Mouse (Mus musculus): ENCODE data around the gene Lbx2. TPM values are rescaled to one million over a fixed set of nuclear protein-coding genes. Genes with fewer than 3 reads are reported as not detected.

Gene Lbx2
- polyA plus RNA-seq, 1 experiment from 2014 or later: 8.3 TPM

DNA sequence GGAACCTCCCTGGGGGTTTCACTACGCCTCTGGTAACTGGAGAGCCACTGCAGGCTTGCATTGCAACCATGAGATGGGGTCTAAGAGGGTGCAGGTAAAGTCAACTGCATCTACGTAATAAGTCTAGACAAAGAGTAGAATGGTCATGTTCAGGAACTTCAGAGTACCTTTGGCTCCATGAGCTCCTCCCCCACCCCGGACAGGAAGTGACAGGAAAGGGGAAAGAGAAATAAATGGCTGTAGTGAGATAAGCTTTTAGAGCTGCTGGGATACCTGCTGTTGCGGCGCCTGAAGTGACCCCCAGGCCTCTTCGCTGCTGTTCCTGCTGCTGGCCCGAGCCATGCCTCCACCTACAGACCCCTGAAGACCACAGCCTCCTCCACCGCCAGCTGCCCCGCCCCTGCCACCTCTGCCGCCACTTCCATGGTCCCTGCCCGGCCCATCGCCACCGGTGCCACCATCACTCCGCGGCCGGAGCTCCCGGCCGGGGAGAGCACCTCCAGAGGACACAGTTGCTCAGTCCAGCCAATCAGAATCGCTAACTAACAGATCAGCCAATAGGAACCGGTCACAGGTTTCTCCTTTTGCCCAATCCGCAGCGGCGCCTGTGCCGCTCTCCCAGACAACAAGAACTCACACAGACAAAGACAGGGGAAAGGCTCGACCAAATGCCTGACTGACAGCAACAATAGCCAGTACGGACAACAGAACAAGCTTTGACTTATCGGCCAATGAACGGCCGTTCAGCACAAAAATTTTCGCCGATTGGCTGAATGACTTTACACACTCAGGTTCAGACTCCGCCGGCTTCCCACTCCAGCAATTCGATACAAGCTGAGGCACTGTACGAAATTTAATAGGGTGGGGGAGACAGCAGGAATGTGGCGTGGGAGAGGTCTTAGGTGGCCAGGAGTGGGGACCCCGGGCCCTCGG lies 35.0 kb downstream of the Lbx2 start, which contains the start of gene Wbp1:
Gene Wbp1, minus strand, starts transcription at position 630 of the 933 bp plus-strand sequence.
- Histone ChIP-seq H3K4me2 (replicated peaks; ENCODE audit: low read depth, low read length) (peak within 1 kb of the TSS; percentile 75), H3K27me3 (ENCODE audit: control insufficient read depth, insufficient read depth, low read length) (no peaks in the 10 kb centered on the region), H3K27ac (ENCODE audit: low read depth, low read length) (peak within 1 kb of the TSS; percentile 98), H3K9ac (ENCODE audit: low read depth, low read length) (peak within 1 kb of the TSS; percentile 77), H3K4me1 (ENCODE audit: control insufficient read depth, insufficient read depth, low read length) (peaks cover 42% of the 10 kb centered on the region), H3K9me3 (ENCODE audit: control insufficient read depth, low read length) (no peaks in the 10 kb centered on the region), H3K36me3 (ENCODE audit: control insufficient read depth, insufficient read depth, low read length) (peaks cover 32% of the 10 kb centered on the region), H3K4me3 (ENCODE audit: low read length) (peak within 1 kb of the TSS; percentile 70)
- WGBS: under 1% methylated on average over 38 of the region's 38 CpGs
- ATAC-seq (ENCODE audit: low FRiP score, low TSS enrichment): peak; percentile 93

DNA sequence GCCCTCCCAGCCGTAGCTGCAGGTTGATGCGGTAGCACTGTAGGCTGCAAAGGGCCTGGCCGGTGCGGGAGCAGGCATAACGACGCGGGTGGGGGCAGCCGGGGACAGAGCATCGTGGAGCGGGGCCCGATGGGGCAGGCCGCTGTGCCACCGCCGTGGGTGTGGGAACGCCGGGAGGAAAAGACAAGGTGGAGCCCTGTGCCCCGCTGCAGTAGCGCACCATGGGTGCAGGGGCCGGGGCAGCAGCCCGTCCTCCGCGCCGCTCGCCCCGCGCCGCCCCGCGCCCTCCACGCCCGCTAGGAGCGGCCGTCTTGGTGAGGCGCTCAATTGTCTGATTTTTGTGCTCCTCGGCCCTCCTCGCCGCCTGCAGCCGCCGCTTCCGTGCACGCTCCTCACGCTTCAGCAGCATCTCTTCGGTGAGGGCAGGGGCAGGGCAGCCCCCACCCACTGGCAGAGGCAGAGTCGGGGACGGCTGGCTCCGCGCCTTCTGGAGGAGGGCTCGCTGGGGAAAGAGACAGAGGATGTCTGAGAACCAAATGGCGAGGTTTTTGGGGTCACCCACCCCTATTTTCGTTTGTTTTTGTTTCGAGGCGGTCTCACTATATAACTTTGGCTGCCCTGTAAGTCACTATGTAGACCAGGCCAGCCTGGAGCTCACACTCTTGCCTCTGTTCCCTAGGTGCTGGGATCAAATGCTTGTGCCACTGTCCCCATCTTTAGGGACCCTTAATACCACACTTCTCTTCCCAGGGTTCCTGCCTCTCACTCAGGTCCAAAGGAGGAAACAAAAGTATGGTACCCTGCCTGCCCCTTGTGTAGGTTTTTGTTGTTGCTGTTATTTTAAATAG lies 35.9 kb downstream of the Lbx2 start:
- under 1% methylated on average over 40 of the region's 52 CpGs for WGBS
- peak overlapping the region; percentile 77 for H3K9ac ChIP-seq (ENCODE audit: low read depth, low read length)
- peaks cover 27% of the 10 kb centered on the region for H3K36me3 ChIP-seq (ENCODE audit: control insufficient read depth, insufficient read depth, low read length)
- peak; percentile 17 for ATAC-seq (ENCODE audit: low FRiP score, low TSS enrichment)
- H3K27me3 ChIP-seq (ENCODE audit: control insufficient read depth, insufficient read depth, low read length): no peaks in the 10 kb centered on the region
- H3K4me2 ChIP-seq (replicated peaks; ENCODE audit: low read depth, low read length): peak overlapping the region; percentile 75
- peak overlapping the region; percentile 65 for H3K4me3 ChIP-seq (ENCODE audit: low read length)
- peak overlapping the region; percentile 98 for H3K27ac ChIP-seq (ENCODE audit: low read depth, low read length)
- H3K9me3 ChIP-seq (ENCODE audit: control insufficient read depth, low read length): no peaks in the 10 kb centered on the region
- peaks cover 34% of the 10 kb centered on the region for H3K4me1 ChIP-seq (ENCODE audit: control insufficient read depth, insufficient read depth, low read length)

DNA sequence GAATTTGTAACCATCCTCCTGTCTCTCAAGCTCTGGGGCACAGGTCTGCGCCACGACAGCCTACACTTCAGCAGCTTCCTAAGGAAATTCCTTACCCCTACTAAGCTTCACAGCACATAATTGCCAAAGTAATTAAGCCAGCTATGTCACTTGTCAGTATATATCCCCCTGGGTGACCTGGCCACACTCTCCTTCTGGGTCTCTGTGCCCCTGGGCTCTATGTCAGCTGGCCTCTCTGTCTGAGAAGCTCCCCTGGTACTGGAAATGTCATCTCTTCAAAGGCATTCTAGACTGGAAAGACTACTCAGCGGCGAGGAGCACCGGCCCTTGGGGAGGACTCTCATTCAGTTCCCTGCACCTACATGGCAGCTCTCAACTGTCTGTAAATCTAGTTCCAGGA lies 36.8 kb downstream of the Lbx2 start:
- Histone ChIP-seq H3K9ac (ENCODE audit: low read depth, low read length) (peak overlapping the region; percentile 18; the same call in 1 of the 2 replicates), H3K4me3 (ENCODE audit: low read length) (peak overlapping the region; percentile 65; the same call in 1 of the 2 replicates), H3K4me1 (ENCODE audit: control insufficient read depth, insufficient read depth, low read length) (peaks cover 34% of the 10 kb centered on the region)

DNA sequence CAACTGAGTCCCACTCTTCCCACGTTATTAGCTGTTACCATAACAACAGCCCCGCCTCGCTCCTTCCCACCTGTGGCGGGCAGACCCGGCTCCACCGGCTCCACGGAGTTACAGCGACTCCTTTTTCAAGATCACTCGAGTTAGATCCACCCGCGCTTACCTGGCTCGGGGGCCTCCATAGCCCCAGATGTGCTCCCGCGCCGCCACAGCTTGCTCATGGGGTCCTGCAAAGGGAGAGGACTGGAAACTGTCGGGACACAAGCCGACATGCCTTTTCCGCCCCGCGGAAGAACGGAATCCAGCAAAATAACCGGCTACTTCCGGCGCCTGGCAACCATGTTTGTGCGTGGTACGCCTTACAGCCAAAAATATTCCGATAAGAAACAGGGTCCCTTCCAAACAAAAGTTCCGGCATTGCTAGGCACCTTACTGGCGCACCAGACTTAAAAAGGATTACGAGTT lies 38.7 kb downstream of the Lbx2 start:
- Histone ChIP-seq H3K9ac (ENCODE audit: low read depth, low read length) (peak overlapping the region; percentile 59), H3K36me3 (ENCODE audit: control insufficient read depth, insufficient read depth, low read length) (no peaks in the 10 kb centered on the region), H3K4me2 (replicated peaks; ENCODE audit: low read depth, low read length) (peak overlapping the region; percentile 78), H3K9me3 (ENCODE audit: control insufficient read depth, low read length) (no peaks in the 10 kb centered on the region), H3K27me3 (ENCODE audit: control insufficient read depth, insufficient read depth, low read length) (no peaks in the 10 kb centered on the region), H3K27ac (ENCODE audit: low read depth, low read length) (peak overlapping the region; percentile 43; the same call in 1 of the 2 replicates), H3K4me1 (ENCODE audit: control insufficient read depth, insufficient read depth, low read length) (peaks cover 25% of the 10 kb centered on the region), H3K4me3 (ENCODE audit: low read length) (peak overlapping the region; percentile 59)
- WGBS: under 1% methylated on average over 30 of the region's 30 CpGs
- no peak; the same call in 1 of the 2 replicates for ATAC-seq (ENCODE audit: low FRiP score, low TSS enrichment)

More for the DNA sequence above, 36.8 kb downstream of the Lbx2 start:
- Histone ChIP-seq H3K36me3 (ENCODE audit: control insufficient read depth, insufficient read depth, low read length) (peaks cover 18% of the 10 kb centered on the region; the same call in 1 of the 2 replicates), H3K27me3 (ENCODE audit: control insufficient read depth, insufficient read depth, low read length) (no peaks in the 10 kb centered on the region), H3K27ac (ENCODE audit: low read depth, low read length) (peak overlapping the region; percentile 98; the same call in 1 of the 2 replicates), H3K9me3 (ENCODE audit: control insufficient read depth, low read length) (no peaks in the 10 kb centered on the region), H3K4me2 (replicated peaks; ENCODE audit: low read depth, low read length) (peak overlapping the region; percentile 75)
- WGBS: 78% methylated on average over 5 of the region's 5 CpGs
- ATAC-seq (ENCODE audit: low FRiP score, low TSS enrichment): no peak

DNA sequence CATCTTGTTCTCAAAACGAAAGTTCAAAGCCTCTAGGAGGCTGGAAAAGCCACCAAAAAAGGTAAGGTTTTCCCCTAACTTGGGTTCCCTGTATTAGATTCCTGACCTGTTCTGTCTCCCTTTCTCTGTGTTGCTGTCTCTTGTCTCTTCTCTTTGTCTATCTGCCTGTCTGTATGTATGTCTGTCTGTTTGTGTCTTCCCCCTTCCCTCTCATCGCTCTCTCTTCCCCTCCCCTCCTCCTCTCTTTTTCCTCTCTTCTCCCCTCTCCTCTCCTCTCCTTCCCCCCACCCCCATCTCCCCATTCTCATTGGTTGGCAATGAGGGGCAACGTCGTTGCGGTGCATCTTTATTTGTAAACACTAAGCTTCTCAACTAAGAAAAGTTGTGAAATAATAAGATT lies 39.2 kb downstream of the Lbx2 start, which contains the start of gene Ino80b:
Gene Ino80b, minus strand, starts transcription at position 101 of the 400 bp plus-strand sequence.
- H3K9ac ChIP-seq (ENCODE audit: low read depth, low read length): peak within 1 kb of the TSS; percentile 59
- no peaks in the 10 kb centered on the region for H3K27me3 ChIP-seq (ENCODE audit: control insufficient read depth, insufficient read depth, low read length)
- H3K9me3 ChIP-seq (ENCODE audit: control insufficient read depth, low read length): no peaks in the 10 kb centered on the region
- H3K4me1 ChIP-seq (ENCODE audit: control insufficient read depth, insufficient read depth, low read length): peaks cover 20% of the 10 kb centered on the region
- H3K4me2 ChIP-seq (replicated peaks; ENCODE audit: low read depth, low read length): peak within 1 kb of the TSS; percentile 78
- no peak for ATAC-seq (ENCODE audit: low FRiP score, low TSS enrichment)
- peak within 1 kb of the TSS; percentile 43; the same call in 1 of the 2 replicates for H3K27ac ChIP-seq (ENCODE audit: low read depth, low read length)
- H3K36me3 ChIP-seq (ENCODE audit: control insufficient read depth, insufficient read depth, low read length): no peaks in the 10 kb centered on the region
- H3K4me3 ChIP-seq (ENCODE audit: low read length): peak within 1 kb of the TSS; percentile 59
- 27% methylated on average over 5 of the region's 5 CpGs for WGBS

DNA sequence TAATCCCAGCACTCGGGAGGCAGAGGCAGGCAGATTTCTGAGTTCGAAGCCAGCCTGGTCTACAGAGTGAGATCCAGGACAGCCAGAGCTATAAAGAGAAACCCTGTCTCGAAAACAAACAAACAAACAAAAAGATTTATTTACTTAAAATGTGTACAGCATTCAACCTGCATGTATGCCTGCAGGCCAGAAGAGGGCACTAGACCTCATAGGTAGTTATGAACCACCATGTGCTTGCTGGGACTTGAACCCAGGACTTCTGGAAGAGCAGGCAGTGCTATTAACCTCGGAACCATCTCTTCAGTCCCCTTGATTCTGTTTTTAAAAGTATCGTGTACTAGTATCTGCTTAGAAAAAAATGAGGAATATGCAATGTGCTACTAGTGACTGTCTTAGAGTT lies 41.3 kb downstream of the Lbx2 start:
- H3K27ac ChIP-seq (ENCODE audit: low read depth, low read length): no peak overlapping the region
- no peak overlapping the region for H3K9ac ChIP-seq (ENCODE audit: low read depth, low read length)
- no peak for ATAC-seq (ENCODE audit: low FRiP score, low TSS enrichment)
- no peaks in the 10 kb centered on the region for H3K27me3 ChIP-seq (ENCODE audit: control insufficient read depth, insufficient read depth, low read length)
- H3K4me2 ChIP-seq (replicated peaks; ENCODE audit: low read depth, low read length): no peak overlapping the region
- H3K36me3 ChIP-seq (ENCODE audit: control insufficient read depth, insufficient read depth, low read length): no peaks in the 10 kb centered on the region
- no peak overlapping the region for H3K4me3 ChIP-seq (ENCODE audit: low read length)
- no peaks in the 10 kb centered on the region for H3K9me3 ChIP-seq (ENCODE audit: control insufficient read depth, low read length)
- H3K4me1 ChIP-seq (ENCODE audit: control insufficient read depth, insufficient read depth, low read length): peaks cover 21% of the 10 kb centered on the region
- 94% methylated on average over 5 of the region's 5 CpGs for WGBS

DNA sequence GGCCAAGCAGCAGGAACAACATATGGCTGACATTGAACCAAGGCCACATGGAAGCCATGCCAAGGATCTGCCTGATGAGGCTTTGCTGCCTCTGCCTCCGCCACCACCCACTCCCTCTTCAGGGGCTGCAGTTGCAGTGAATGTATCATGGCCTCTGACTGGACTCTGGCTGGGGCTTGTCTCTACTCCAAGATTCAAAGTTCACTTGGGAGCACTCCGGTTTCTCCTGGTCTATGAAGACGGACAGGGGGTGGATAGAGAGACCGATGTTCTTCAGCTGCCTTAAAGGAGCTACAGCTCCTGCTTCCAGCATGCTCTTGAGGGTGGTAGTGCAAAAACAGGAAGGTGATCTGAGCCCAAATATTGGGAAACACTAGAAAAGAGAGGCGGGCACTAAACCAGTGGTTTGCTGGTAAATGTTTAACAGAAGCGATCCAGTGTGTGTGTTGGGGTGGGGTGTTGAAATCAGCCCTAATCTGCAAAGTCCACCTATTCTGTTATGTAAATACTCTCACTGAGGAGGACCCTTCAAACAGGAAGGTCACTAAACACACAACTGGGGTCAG lies 45.4 kb downstream of the Lbx2 start:
- WGBS: 60% methylated on average over 6 of the region's 6 CpGs
- Histone ChIP-seq H3K27me3 (ENCODE audit: control insufficient read depth, insufficient read depth, low read length) (no peaks in the 10 kb centered on the region), H3K4me2 (replicated peaks; ENCODE audit: low read depth, low read length) (no peak overlapping the region), H3K9ac (ENCODE audit: low read depth, low read length) (no peak overlapping the region), H3K4me3 (ENCODE audit: low read length) (no peak overlapping the region), H3K27ac (ENCODE audit: low read depth, low read length) (peak overlapping the region; percentile 69; the same call in 1 of the 2 replicates), H3K4me1 (ENCODE audit: control insufficient read depth, insufficient read depth, low read length) (peaks cover 20% of the 10 kb centered on the region), H3K9me3 (ENCODE audit: control insufficient read depth, low read length) (no peaks in the 10 kb centered on the region), H3K36me3 (ENCODE audit: control insufficient read depth, insufficient read depth, low read length) (no peaks in the 10 kb centered on the region)
- ATAC-seq (ENCODE audit: low FRiP score, low TSS enrichment): no peak

DNA sequence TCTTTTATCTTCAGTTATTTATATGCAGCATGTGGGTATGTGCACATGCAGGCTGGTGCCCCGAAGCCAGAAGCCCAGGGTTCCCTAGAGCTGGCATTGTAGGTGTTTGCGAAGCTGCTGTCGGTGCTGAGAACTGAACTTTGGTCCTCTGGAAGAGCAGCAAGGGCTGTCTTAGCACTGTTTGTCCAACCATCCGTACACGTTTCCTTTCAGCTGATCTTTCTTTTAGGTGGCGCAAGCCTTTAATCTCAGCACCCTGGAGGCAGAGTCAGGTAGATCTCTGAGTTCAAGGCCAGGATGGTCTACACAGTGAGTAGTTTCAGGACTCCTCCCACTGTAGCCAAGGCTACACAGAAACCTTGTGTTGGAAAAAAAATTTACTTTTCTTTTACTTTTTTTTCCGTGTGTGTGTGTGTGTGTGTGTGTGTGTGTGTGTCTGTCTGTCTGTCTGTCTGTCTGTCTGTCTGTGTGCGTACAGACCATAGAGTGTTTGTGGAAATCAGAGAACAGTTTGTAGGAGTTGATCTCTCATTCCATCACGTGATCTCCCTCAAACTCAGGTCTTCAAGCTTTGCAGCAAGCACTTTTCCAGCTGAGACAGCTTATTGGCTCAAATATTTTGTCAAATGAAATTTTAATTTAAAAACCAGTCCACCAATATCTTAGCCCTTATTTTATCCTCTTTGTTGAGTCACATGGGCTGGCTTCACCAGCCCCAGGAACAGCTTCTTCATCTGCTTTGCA lies 46.2 kb downstream of the Lbx2 start:
- H3K27ac ChIP-seq (ENCODE audit: low read depth, low read length): no peak overlapping the region
- no peak for ATAC-seq (ENCODE audit: low FRiP score, low TSS enrichment)
- H3K4me2 ChIP-seq (replicated peaks; ENCODE audit: low read depth, low read length): no peak overlapping the region
- H3K9me3 ChIP-seq (ENCODE audit: control insufficient read depth, low read length): no peaks in the 10 kb centered on the region
- no peak overlapping the region for H3K9ac ChIP-seq (ENCODE audit: low read depth, low read length)
- 88% methylated on average over 9 of the region's 9 CpGs for WGBS
- H3K27me3 ChIP-seq (ENCODE audit: control insufficient read depth, insufficient read depth, low read length): no peaks in the 10 kb centered on the region
- peaks cover 20% of the 10 kb centered on the region for H3K4me1 ChIP-seq (ENCODE audit: control insufficient read depth, insufficient read depth, low read length)
- no peak overlapping the region for H3K4me3 ChIP-seq (ENCODE audit: low read length)
- H3K36me3 ChIP-seq (ENCODE audit: control insufficient read depth, insufficient read depth, low read length): no peaks in the 10 kb centered on the region

All from kidney, embryonic 14.5 days (tissue).